Mouse (Mus musculus): ENCODE measurements around the gene Ppip5k1. TPM values are rescaled to one million over a fixed set of nuclear protein-coding genes. Genes with fewer than 3 reads are reported as not detected.
"Not testable (repeated sequence)": the region's sequence is repeated elsewhere in the genome, so short reads cannot be mapped to it uniquely, and the experiment has no call there.

Gene Ppip5k1
- total RNA-seq (2021): 100 to 1,000 TPM; 106 to 109 TPM
- long read RNA-seq, full-length matches to known transcripts: 6 of 47 reads
- long read RNA-seq, partial matches to known transcripts: 13 of 47 reads
- long read RNA-seq, other reads (novel, unspliced or antisense): 28 of 47 reads

GRCm38 (mm10) chr2:121354820-121355592 lies at the start of gene Ppip5k1:
Gene Ppip5k1 (minus strand): TSS chr2:121355396.
- DNase-seq (ENCODE audit: low spot score in 2 of 2): peak; percentile 97 to 100

DNA sequence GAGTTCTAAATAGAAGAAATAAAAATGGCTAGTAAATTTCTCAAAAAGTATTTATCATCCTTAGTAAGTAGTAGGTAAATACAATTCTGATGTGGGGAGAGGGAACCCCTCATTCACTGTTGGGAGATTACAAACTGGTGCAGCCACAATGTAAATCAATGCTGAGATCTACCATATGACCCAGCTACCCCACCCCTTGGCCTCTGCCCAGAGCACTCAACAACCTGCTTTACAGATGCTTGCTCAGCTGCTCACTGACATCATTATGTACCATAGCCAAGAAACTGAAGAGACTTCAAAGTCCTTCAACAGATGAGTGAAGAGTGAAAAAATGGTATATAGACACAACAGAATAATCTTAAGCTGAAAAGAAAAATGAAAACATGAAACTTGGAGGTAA lies 48.1 kb upstream of the Ppip5k1 start:
- DNase-seq (ENCODE audit: low spot score in 2 of 2): no peak

DNA sequence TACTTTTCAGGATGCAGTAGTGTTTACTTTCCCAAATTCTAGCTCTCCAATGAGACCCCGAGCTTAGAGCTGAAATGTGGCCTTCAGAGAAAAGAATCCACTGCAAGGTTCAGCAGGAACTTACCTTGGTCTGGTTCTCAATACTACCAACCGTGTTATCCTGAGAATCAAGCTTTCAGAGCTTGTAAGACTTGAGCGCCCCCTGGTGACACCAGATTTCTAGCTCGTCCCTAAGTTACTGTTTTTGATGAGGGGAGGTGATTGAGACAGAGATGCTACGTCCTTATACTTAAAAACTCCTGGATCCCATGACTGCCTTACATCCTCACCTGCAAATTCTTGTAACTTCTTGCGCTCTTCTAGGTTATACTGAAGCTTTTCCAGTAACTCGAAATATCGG lies 41.4 kb upstream of the Ppip5k1 start:
- peak; percentile 71 to 91 for DNase-seq (ENCODE audit: low spot score in 2 of 2)

DNA sequence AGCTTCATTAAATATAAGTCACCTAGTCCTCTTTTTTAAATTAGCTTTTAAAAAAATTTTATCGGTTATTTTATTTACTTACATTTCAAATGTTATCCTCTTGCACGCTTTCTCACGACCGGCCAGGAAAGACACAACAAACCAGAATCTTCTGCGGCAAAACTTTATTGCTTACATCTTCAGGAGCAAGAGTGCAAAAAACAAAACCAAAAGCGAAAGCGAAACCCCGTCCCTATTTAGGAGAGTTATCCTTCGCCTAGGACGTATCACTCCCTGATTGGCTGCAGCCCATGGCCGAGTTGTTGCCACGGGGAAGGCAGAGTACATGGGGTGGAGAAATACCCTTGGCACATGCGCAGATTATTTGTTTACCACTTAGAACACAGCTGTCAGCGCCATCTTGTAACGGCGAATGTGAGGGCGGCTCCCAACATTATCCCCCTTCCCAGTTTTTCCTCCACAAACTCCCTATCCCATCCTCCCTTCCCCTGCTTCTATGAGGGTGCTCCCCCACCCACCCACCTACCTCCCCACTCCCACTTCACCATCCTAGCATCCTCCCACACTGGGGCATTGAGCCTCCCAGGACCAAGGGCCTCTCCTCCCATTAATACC lies 31.9 kb upstream of the Ppip5k1 start, which contains the start of gene Strc:
Strc (minus strand) TSS at position 208 of the 615 bp plus-strand sequence.
- not testable (repeated sequence) for DNase-seq (ENCODE audit: low spot score in 2 of 2)

DNA sequence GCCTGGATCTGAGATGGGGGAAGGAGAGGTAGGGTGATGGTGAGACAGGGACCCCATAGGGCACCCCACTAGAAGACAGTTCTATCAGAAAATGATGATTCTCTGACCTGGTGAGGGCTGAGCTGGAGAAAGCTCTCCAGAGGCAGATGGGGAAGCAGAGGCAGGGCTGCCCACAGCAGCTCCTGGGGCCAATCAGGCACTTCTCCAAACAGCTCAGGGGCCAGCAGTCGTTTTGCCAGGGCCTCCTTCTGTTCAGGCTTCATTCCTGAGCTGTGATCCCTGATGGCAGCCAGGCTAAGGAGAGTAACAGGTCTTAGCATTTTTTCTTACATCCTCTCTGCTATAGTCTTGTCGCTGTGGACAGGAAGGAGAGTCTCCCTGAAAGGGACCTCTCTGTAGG lies 19.6 kb upstream of the Ppip5k1 start:
- no peak for DNase-seq (ENCODE audit: low spot score in 2 of 2)

DNA sequence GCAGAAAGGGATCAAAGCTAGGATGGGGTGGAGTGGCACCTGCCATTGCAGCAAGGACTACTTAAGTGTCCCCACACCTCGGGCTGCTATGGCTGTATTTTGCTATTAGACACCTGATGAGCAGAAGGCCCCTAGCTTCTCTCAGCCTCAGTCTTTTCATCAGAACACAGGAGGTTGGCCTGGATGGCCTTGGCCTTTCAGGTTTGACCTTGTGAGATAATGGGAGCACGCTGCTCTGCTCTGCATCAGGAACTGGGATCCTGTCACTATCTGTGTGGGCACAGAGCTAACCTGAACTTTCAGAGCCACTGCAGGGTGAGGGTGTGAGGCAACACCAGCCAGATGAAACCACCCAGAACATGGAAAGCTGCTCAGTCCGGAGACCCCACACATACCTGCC lies 17.1 kb upstream of the Ppip5k1 start:
- no peak for DNase-seq (ENCODE audit: low spot score in 2 of 2)

DNA sequence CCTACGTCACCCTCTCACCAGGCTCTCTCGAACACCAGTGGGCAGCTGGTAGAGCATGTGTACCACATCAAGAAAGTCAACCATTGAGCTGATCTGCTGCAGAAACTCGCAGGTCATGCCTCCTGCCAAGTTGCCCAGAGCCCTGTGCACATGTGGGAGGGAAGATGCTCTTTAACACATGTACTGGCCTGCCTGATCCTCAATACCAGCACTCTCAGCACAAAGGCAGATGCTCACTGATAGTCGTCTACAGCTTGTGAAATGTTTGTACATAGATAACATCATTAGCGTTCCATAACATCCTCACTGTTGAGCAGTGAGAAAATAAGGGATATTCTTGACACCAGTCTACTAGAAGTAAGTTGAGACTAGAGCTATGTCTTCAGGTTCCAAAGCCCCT lies 15.7 kb upstream of the Ppip5k1 start:
- no peak for DNase-seq (ENCODE audit: low spot score in 2 of 2)

DNA sequence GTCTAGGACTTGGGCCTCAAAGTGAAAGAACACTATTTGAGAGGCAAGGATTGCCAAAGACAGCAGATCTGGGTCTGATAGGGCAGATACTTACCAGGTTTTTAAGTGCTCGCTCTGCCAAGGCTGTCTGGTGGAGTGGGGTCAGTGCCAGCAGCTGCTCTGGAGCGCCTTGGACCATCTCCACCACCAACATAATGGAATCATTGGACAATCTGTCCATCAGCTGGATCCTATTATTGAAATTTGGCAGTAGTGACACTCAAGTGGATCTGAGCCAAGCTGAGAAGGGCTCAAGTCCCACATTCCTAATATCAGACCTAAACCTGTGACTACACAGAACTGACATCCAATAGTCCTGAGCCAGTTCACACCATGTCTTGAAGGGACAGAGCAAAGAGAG lies 13.6 kb upstream of the Ppip5k1 start:
- DNase-seq (ENCODE audit: low spot score in 2 of 2): no peak

- DNase-seq (ENCODE audit: low spot score in 2 of 2): peak in 1 of 2 experiments; percentile 16
Observed at GRCm38 (mm10) chr2:121363656-121364055, 8.5 kb upstream of the Ppip5k1 start.

DNA sequence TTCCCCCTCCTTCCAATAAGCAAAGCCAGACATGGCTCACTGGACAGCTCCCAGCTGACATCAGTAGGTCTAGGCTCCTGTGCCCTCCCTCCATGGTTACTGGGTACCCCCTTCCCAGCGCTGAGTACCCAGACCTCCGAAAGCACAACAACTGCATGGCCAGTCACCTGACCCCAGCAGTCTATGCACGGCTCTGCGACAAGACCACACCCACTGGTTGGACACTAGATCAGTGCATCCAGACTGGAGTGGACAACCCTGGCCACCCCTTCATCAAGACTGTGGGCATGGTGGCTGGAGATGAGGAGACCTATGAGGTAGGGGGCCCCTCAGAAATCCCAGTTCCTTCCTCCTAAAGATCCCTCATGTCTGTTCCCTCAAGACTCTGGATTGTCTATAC lies 4.3 kb upstream of the Ppip5k1 start:
- DNase-seq (ENCODE audit: low spot score in 2 of 2): no peak

DNA sequence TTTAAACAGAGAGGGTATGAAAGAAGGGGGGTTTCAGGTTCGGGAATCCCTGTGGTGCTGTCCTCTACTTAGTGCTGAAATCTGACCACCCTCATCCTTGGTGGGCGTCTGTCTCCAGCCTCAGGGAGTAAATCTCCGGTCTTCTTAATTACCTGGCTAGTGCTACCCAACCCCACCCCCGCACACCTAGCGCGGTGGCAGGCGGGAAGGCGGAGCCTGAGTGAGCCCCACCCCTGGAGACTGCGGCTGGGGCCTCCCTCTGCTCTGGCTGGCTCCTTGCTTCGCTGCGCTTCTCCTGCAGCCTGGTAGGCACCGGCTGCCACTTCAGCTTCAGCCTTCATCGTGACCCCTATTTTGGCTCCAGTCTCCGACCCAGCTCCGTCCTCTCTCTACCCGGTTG lies 3.2 kb upstream of the Ppip5k1 start:
- peak; percentile 84 to 91 for DNase-seq (ENCODE audit: low spot score in 2 of 2)

DNA sequence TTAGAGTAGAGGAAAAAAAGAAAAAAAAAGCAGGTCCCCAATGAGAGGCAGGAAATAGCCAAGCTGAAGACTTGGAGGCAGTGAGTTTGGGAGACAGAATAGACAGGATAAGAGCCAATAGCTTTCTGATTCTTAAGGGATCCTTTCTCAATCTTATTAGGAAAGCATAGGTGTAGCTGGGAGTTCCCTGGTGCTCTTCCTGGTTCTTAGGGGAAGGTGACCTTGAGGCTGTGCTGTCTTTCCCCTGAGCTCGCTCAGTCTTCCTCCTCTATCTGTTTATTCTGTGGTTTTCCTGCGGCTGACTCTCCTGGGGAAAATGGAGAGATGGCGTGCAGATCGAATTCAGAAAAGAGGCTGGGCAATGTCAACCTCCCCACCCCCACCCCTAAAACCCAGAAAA lies 2.8 kb upstream of the Ppip5k1 start:
- DNase-seq (ENCODE audit: low spot score in 2 of 2): no peak

- DNase-seq (ENCODE audit: low spot score in 2 of 2): no peak
Observed at GRCm38 (mm10) chr2:121357494-121357893, 2.3 kb upstream of the Ppip5k1 start, which contains the start of gene Ckmt1. Gene Ckmt1 (plus strand): TSS chr2:121357714.

- no peak for DNase-seq (ENCODE audit: low spot score in 2 of 2)
Observed at GRCm38 (mm10) chr2:121354378-121354777, 818 bp downstream of the Ppip5k1 start.

- no peak for DNase-seq (ENCODE audit: low spot score in 2 of 2)
Observed at GRCm38 (mm10) chr2:121353156-121353555, 2.0 kb downstream of the Ppip5k1 start.

- DNase-seq (ENCODE audit: low spot score in 2 of 2): no peak
Observed at GRCm38 (mm10) chr2:121339057-121339456, 16.1 kb downstream of the Ppip5k1 start.

- DNase-seq (ENCODE audit: low spot score in 2 of 2): no peak
Observed at GRCm38 (mm10) chr2:121329492-121329891, 25.7 kb downstream of the Ppip5k1 start.

DNA sequence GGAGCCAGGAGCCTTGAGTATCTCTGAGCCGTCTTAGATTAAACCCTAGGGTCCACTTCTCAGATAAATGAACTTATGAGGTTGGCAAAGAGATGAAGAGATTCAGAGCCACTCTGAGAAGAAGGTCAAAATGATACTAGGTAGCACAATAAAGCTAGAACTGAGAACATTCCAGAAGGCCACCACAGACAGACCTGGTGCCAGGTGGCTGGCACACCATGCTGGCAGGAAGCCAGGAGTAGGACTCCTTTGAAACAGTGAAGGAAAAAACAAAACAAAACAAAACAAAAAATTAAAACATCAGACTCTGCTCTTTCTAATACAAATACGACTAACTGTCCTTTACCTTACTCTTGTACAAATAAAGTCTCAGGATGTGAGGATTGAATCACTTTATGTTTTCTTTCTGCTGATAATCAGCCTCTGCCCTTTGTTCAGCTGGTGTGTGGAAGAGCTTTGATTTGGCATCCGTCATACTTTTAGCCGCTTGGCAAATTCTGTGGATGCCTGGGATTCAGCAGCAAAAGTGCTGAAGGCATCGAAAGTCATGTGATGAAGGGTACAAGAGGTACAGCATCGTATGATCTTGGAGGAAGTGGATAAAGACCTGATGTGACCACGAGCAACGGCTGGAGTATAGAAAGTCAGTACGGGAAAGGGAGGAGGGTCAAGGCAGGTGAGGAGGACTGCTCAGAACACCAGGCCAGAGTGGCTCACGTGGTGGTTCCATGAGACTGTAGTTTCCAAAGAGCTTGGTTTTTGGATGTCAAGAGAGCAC lies 31.3 kb downstream of the Ppip5k1 start:
- no peak for DNase-seq (ENCODE audit: low spot score in 2 of 2)

DNA sequence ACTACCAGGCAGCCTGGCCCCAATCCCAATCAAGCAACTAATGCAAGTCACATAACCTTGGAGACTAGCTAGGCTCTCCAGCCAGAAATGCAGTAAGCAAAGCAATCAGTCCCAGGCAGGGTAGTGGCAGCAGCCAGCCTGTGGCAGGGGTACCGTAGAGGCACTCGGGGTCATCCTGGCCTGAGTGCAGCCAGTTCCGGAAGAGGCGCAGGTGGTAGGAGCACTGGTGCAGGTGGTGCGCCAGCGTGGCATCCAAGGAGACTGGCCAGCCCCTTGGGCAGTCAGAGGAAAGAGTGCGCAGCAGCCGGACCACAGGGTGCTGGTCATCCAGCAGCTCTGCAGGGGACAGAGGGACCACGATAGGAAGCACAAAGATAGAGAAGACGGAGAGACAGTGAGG lies 32.2 kb downstream of the Ppip5k1 start:
- no peak for DNase-seq (ENCODE audit: low spot score in 2 of 2)

- peak in 1 of 2 experiments; percentile 22 for DNase-seq (ENCODE audit: low spot score in 2 of 2)
Observed at GRCm38 (mm10) chr2:121316278-121316677, 38.9 kb downstream of the Ppip5k1 start.

DNA sequence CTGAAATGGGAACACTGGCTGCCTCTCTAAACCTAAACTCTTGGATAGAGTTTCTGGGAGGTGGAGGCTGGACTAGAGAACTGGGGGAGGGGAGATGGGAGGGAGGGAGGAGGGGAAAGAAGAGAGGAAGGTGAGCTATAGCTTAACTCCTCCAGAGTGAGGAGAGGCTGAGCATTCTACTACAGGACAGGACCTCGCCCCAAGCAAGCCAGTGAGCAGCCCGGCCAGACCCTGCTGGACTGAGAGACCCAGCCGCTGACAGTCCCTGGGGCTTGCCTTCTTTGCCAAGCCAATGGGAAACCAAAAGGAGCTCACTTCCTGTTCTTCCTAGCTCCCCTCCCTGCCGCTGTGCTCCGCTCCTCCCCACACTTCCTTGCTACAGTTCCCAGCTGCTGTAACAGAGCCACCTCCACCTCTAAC lies 46.2 kb downstream of the Ppip5k1 start:
- peak in 1 of 2 experiments; percentile 41 for DNase-seq (ENCODE audit: low spot score in 2 of 2)

- DNase-seq (ENCODE audit: low spot score in 2 of 2): peak in 1 of 2 experiments; percentile 9
Observed at GRCm38 (mm10) chr2:121300036-121300435, 55.2 kb downstream of the Ppip5k1 start.

Measured in layer of hippocampus, adult 18-20 months (tissue).